Mouse (Mus musculus): ENCODE measurements around the gene Ogt.

Gene Ogt

GRCm38 (mm10) chrX:101639741-101640166, at the start of gene Ogt:
Ogt (plus strand) TSS chrX:101640060.
- peak; percentile 85 for DNase-seq

- DNase-seq: no peak
Measured at GRCm38 (mm10) chrX:101616183-101616582, 23.7 kb upstream of the Ogt start.

GRCm38 (mm10) chrX:101617889-101618288, 22.0 kb upstream of the Ogt start:
- DNase-seq: no peak

GRCm38 (mm10) chrX:101620317-101620716, 19.5 kb upstream of the Ogt start:
- DNase-seq: no peak

- DNase-seq: no peak
Measured at GRCm38 (mm10) chrX:101622539-101622938, 17.3 kb upstream of the Ogt start.

- no peak for DNase-seq
Measured at GRCm38 (mm10) chrX:101636821-101637525, 2.9 kb upstream of the Ogt start.

- DNase-seq: no peak
Measured at GRCm38 (mm10) chrX:101638856-101639255, 1.0 kb upstream of the Ogt start.

- peak; percentile 17 for DNase-seq
Measured at GRCm38 (mm10) chrX:101639306-101639705, 554 bp upstream of the Ogt start.

- DNase-seq: peak; percentile 43
Measured at GRCm38 (mm10) chrX:101640194-101641160, 617 bp downstream of the Ogt start.

- DNase-seq: no peak
Measured at GRCm38 (mm10) chrX:101641161-101641530, 1.3 kb downstream of the Ogt start.

- DNase-seq: no peak
Measured at GRCm38 (mm10) chrX:101642091-101642490, 2.2 kb downstream of the Ogt start.

- no peak for DNase-seq
Measured at GRCm38 (mm10) chrX:101645286-101645685, 5.4 kb downstream of the Ogt start.

- no peak for DNase-seq
Measured at GRCm38 (mm10) chrX:101646621-101647020, 6.8 kb downstream of the Ogt start.

- DNase-seq: no peak
Measured at GRCm38 (mm10) chrX:101695686-101696085, 55.8 kb downstream of the Ogt start.

- DNase-seq: no peak
Measured at GRCm38 (mm10) chrX:101697537-101697936, 57.7 kb downstream of the Ogt start.

GRCm38 (mm10) chrX:101698232-101698631, 58.4 kb downstream of the Ogt start:
- DNase-seq: peak; percentile 24

GRCm38 (mm10) chrX:101705111-101705510, 65.3 kb downstream of the Ogt start:
- no peak for DNase-seq

- DNase-seq: no peak
Measured at GRCm38 (mm10) chrX:101720401-101720800, 80.5 kb downstream of the Ogt start.

- DNase-seq: no peak
Measured at GRCm38 (mm10) chrX:101730010-101730409, 90.2 kb downstream of the Ogt start.

GRCm38 (mm10) chrX:101732644-101733043, 92.8 kb downstream of the Ogt start:
- DNase-seq: no peak

GRCm38 (mm10) chrX:101733288-101733687, 93.4 kb downstream of the Ogt start:
- DNase-seq: no peak

GRCm38 (mm10) chrX:101733828-101734319, 94.0 kb downstream of the Ogt start, which contains the start of gene Cxcr3:
Cxcr3 (minus strand) TSS chrX:101734269.
- DNase-seq: peak; percentile 41
